Mouse (Mus musculus) ovary, postnatal 10 days (tissue): Measurements from ENCODE around the gene Tnrc6c.
A peak's percentile ranks its signal among the peaks of the same experiment; 100 is the strongest.

Experiments used
- DNase-seq: peaks from one replicate; pipeline ENCODE4 v3.0.0; 2022; ENCODE audit warnings: low spot score

Gene Tnrc6c

GRCm38 (mm10) chr11:117790286-117790685 lies 136.2 kb downstream of the Tnrc6c start:
- no peak for DNase-seq

- no peak for DNase-seq
Measured at GRCm38 (mm10) chr11:117790703-117791440, 136.8 kb downstream of the Tnrc6c start.

GRCm38 (mm10) chr11:117791441-117791761 lies 137.3 kb downstream of the Tnrc6c start:
- no peak for DNase-seq

- no peak for DNase-seq
Measured at GRCm38 (mm10) chr11:117792281-117792888, 138.3 kb downstream of the Tnrc6c start.

GRCm38 (mm10) chr11:117794035-117794551 lies 140.0 kb downstream of the Tnrc6c start:
- no peak for DNase-seq

- DNase-seq, result no peak
Measured at GRCm38 (mm10) chr11:117796954-117797353, 142.9 kb downstream of the Tnrc6c start.

- no peak for DNase-seq
Measured at GRCm38 (mm10) chr11:117797511-117798159, 143.5 kb downstream of the Tnrc6c start, which contains the start of gene 6030468B19Rik. 6030468B19Rik (plus strand) TSS chr11:117797660.

- DNase-seq, result no peak
Measured at GRCm38 (mm10) chr11:117798160-117798541, 144.1 kb downstream of the Tnrc6c start.

- DNase-seq, result no peak
Measured at GRCm38 (mm10) chr11:117799174-117799573, 145.1 kb downstream of the Tnrc6c start.

- no peak for DNase-seq
Measured at GRCm38 (mm10) chr11:117800038-117800437, 145.9 kb downstream of the Tnrc6c start.

GRCm38 (mm10) chr11:117801650-117802049 lies 147.6 kb downstream of the Tnrc6c start:
- DNase-seq, result no peak

- DNase-seq, result no peak
Measured at GRCm38 (mm10) chr11:117803166-117803688, 149.1 kb downstream of the Tnrc6c start.

- DNase-seq, result no peak
Measured at GRCm38 (mm10) chr11:117806781-117807180, 152.7 kb downstream of the Tnrc6c start.

- DNase-seq, result no peak
Measured at GRCm38 (mm10) chr11:117809407-117810311, 155.6 kb downstream of the Tnrc6c start, which contains the start of the genes Gm20708 and Syngr2. Gm20708 (plus strand) TSS chr11:117809668. Syngr2 (plus strand) TSS chr11:117809668.

- peak; percentile 52 for DNase-seq
Measured at GRCm38 (mm10) chr11:117810401-117811046, 156.4 kb downstream of the Tnrc6c start.
